14 mouse cellular contexts compared by ENCODE assay signal in genomic region chr2:132721844-132722243, GRCm38 (mm10).
"Had no signal": no experiment of that assay in that cellular context is flagged by ENCODE, and none has a peak within 500 bp of the region (broad histone marks: within the 10 kb centered on the region; RNA-seq: fewer than 3 reads in every experiment).

No protein-coding gene starts in this region.

- H3K4me1 ChIP-seq: limb, embryonic 13.5 days; liver, embryonic 15.5 days had no signal

- H3K4me2 ChIP-seq: limb, embryonic 13.5 days; liver, embryonic 15.5 days; lung, embryonic 14.5 days; neural tube, embryonic 13.5 days had no signal

- H3K27ac ChIP-seq: limb, embryonic 13.5 days; liver, embryonic 15.5 days; midbrain, embryonic 10.5 days had no signal

- H3K9me3 ChIP-seq: limb, embryonic 13.5 days; liver, embryonic 15.5 days; midbrain, embryonic 10.5 days; neural tube, embryonic 13.5 days had no signal

- H3K4me3 ChIP-seq: limb, embryonic 13.5 days; liver, embryonic 15.5 days; midbrain, embryonic 10.5 days; neural tube, embryonic 13.5 days had no signal

- H3K36me3 ChIP-seq: liver, embryonic 15.5 days; midbrain, embryonic 10.5 days; neural tube, embryonic 13.5 days had no signal

- DNase-seq: kidney, postnatal 10 days; kidney, postnatal 4 days; left cerebral cortex, postnatal 4 days; lung, embryonic 14.5 days; lung, postnatal 10 days; lung, postnatal 4 days; right cerebral cortex, postnatal 4 days; spleen, adult 18-20 months; thymus, adult 2 months; thymus, postnatal 25 days had no signal

- H3K27me3 ChIP-seq: limb, embryonic 13.5 days; liver, embryonic 15.5 days; neural tube, embryonic 13.5 days had no signal

- H3K9ac ChIP-seq: limb, embryonic 13.5 days; liver, embryonic 15.5 days; lung, embryonic 14.5 days; neural tube, embryonic 13.5 days had no signal
